Mouse (Mus musculus) liver, postnatal 0 days (tissue): ENCODE data around the gene P2rx6. TPM values are rescaled to one million over a fixed set of nuclear protein-coding genes. Genes with fewer than 3 reads are reported as not detected.

Experiments
- ATAC-seq: fragments of 200-750 bp; cut with Nextera tagmentation; 2 replicates; pipeline ENCODE4 v1.8.0; 2017; ENCODE audit warnings: mild to moderate bottlenecking, moderate library complexity
- DNase-seq: peaks from one replicate; pipeline ENCODE4 v3.0.0-alpha.2; 2016
- H3K27ac ChIP-seq: fragments of 300-500 bp; sonication (generic); 2 replicates; pipeline ENCODE4 v1.5.1; 2014; ENCODE audit warnings: antibody characterized with exemption, moderate library complexity, mild to moderate bottlenecking, low read depth
- H3K27me3 ChIP-seq: fragments of 300-500 bp; sonication (generic); 2 replicates; pipeline ENCODE4 v1.6.1; 2014; ENCODE audit warnings: low read length, control low read depth, mixed read lengths; ENCODE audit not compliant: insufficient read depth
- H3K36me3 ChIP-seq: fragments of 300-500 bp; sonication (generic); replicated peaks from 2 replicates; pipeline ENCODE4 v1.6.1; 2014; ENCODE audit warnings: mild to moderate bottlenecking, control low read depth, low read length, moderate library complexity, mixed read lengths; ENCODE audit not compliant: insufficient read depth
- H3K4me1 ChIP-seq: fragments of 300-500 bp; sonication (generic); 2 replicates; pipeline ENCODE4 v1.6.1; 2014; ENCODE audit warnings: antibody characterized with exemption, mild to moderate bottlenecking, control low read depth; ENCODE audit not compliant: insufficient read depth
- H3K4me2 ChIP-seq: fragments of 300-500 bp; sonication (generic); 2 replicates; pipeline ENCODE4 v1.6.1; 2014; ENCODE audit warnings: low read depth, mild to moderate bottlenecking, low read length, moderate library complexity, mixed read lengths
- H3K4me3 ChIP-seq: fragments of 300-500 bp; sonication (generic); 2 replicates; pipeline ENCODE4 v1.5.1; 2014; ENCODE audit warnings: low read depth, low read length
- H3K9ac ChIP-seq: fragments of 300-500 bp; sonication (generic); replicated peaks from 2 replicates; pipeline ENCODE4 v1.6.1; 2014; ENCODE audit warnings: mild to moderate bottlenecking, moderate library complexity
- H3K9me3 ChIP-seq: fragments of 300-500 bp; sonication (generic); 2 replicates; pipeline ENCODE4 v1.6.1; 2016; ENCODE audit warnings: mild to moderate bottlenecking, control low read depth, low read length, mixed read lengths
- CTCF ChIP-seq: sonication (generic); IDR thresholded peaks from 2 replicates; pipeline ENCODE4 v1.5.1; 2016; ENCODE audit warnings: antibody characterized with exemption, low read depth
- EP300 ChIP-seq: IDR thresholded peaks from 2 replicates; pipeline ENCODE4 v1.6.1; 2016; ENCODE audit warnings: antibody characterized with exemption, low read depth, mild to moderate bottlenecking
- WGBS: fragments of 180-500 bp; shearing (Covaris S2); extraction: QIAGEN DNeasy Blood & Tissue Kit; methylation state at CpG from one replicate; pipeline ENCODE4 v1.1.7; 2014; ENCODE audit not compliant: insufficient replicate concordance; 5-methylcytosine and 5-hydroxymethylcytosine counted together
- polyA plus RNA-seq: library from polyadenylated mRNA; unstranded; fragments of >200 nt; fragmentation: Nextera tagmentation; extraction: Ambion mirVana; gene quantifications from 2 replicates; pipeline ENCODE4 v1.2.1, GENCODE M21; 2015

Gene P2rx6
- polyA plus RNA-seq, 1 experiment from 2014 or later, result 0.18 TPM

- no peak for ATAC-seq
- Histone ChIP-seq H3K4me3 (peak overlapping the region; percentile 60), H3K27ac (peak overlapping the region; percentile 92), H3K9me3 (no peaks in the 10 kb centered on the region), H3K4me2 (peak overlapping the region; percentile 92), H3K4me1 (peaks cover 17% of the 10 kb centered on the region), H3K27me3 (no peaks in the 10 kb centered on the region), H3K36me3 (peaks cover 38% of the 10 kb centered on the region), H3K9ac (peak overlapping the region; percentile 67)
- DNase-seq, result peak; percentile 31
- WGBS, result 13% methylated on average over 17 of the region's 17 CpGs
- TF ChIP-seq CTCF (no peak), EP300 (no peak)
Measured at GRCm38 (mm10) chr16:17529981-17530586, 31.6 kb upstream of the P2rx6 start.

DNA sequence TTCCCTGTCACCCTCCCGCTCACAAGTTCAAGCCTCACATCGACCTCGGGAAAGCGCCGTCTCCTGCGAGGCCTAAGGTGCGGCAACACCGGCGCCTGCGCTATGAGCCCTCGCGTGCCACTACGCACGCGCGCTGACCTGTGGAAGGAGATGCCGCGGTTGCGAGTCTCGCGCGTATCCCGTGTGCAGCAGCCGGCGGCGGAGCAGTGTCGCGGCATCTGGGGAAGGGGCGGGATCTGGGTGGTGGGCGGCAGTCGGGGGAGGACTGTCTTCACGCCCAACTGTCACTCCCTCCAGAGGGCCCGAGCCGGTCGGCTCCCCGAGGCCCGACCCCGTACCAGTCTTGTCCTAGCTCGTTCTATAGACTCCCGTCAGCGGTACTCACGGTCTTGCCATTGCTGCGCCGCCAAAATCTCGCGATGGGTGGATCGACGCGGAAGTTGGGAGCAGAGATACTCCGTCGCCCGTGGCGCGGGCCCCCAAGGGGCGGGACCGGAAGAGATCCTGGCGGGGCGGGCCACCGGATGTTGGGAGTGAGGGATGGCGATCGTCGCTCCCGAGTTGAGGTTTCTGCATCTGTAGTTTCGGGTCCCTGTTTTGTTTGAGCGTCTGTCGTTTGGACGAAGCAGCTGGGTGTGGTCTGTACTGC is 30.9 kb upstream of the P2rx6 start, which contains the start of gene Thap7:
Gene Thap7 (minus strand): TSS at position 497 of the 649 bp plus-strand sequence.
- Histone ChIP-seq H3K27me3 (no peaks in the 10 kb centered on the region), H3K4me2 (peak within 1 kb of the TSS; percentile 92), H3K27ac (peak within 1 kb of the TSS; percentile 92), H3K4me3 (peak within 1 kb of the TSS; percentile 60), H3K36me3 (peaks cover 31% of the 10 kb centered on the region), H3K9me3 (no peaks in the 10 kb centered on the region), H3K4me1 (peaks cover 17% of the 10 kb centered on the region), H3K9ac (peak within 1 kb of the TSS; percentile 67)
- TF ChIP-seq EP300 (peak; percentile 86), CTCF (no peak)
- under 1% methylated on average over 67 of the region's 67 CpGs for WGBS
- ATAC-seq (peak; percentile 92), DNase-seq (peak; percentile 98)

GRCm38 (mm10) chr16:17532271-17532670 is 29.4 kb upstream of the P2rx6 start:
- 51% methylated on average over 4 of the region's 4 CpGs for WGBS
- DNase-seq, result peak; percentile 46
- TF ChIP-seq CTCF, result peak; percentile 63
- no peak for TF ChIP-seq EP300
- Histone ChIP-seq H3K27me3 (no peaks in the 10 kb centered on the region), H3K4me2 (no peak overlapping the region), H3K4me3 (no peak overlapping the region), H3K9me3 (no peaks in the 10 kb centered on the region), H3K27ac (peak overlapping the region; percentile 77), H3K9ac (0 out of 2 replicates have a peak overlapping the region, but pooled peaks have one; percentile 5), H3K36me3 (peaks cover 17% of the 10 kb centered on the region), H3K4me1 (peaks cover 17% of the 10 kb centered on the region)
- ATAC-seq, result no peak

- 63% methylated on average over 14 of the region's 14 CpGs for WGBS
- no peak for TF ChIP-seq CTCF
- no peak; the same call in none of the 2 replicates for TF ChIP-seq EP300
- Histone ChIP-seq H3K4me2 (no peak overlapping the region), H3K9ac (0 out of 2 replicates have a peak overlapping the region, but pooled peaks have one; percentile 5), H3K36me3 (peaks cover 12% of the 10 kb centered on the region), H3K27ac (peak overlapping the region; percentile 77), H3K9me3 (no peaks in the 10 kb centered on the region), H3K4me3 (no peak overlapping the region), H3K4me1 (peaks cover 17% of the 10 kb centered on the region), H3K27me3 (no peaks in the 10 kb centered on the region)
- ATAC-seq, result peak; percentile 63
- no peak for DNase-seq
Measured at GRCm38 (mm10) chr16:17532676-17533329, 28.9 kb upstream of the P2rx6 start.

DNA sequence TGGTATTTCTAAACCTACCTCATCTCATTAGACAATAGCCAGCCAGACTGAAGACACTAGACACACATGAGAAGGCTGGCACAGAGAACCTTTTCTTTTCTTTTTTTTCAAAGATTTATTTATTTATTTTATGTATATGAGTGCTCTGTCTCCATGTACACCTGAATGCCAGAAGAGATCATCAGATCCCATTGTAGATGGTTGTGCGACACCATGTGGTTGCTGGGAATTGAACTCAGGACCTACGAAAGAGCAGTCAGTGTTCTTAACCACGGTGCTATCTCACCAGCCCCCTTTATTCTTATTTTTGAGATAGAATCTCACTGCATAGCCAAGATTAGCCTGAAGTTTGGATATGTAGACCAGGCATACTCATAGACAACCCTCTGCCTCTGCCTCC is 25.1 kb upstream of the P2rx6 start:
- DNase-seq, result no peak
- 80% methylated on average over 3 of the region's 3 CpGs for WGBS
- no peak overlapping the region for H3K4me2 ChIP-seq

DNA sequence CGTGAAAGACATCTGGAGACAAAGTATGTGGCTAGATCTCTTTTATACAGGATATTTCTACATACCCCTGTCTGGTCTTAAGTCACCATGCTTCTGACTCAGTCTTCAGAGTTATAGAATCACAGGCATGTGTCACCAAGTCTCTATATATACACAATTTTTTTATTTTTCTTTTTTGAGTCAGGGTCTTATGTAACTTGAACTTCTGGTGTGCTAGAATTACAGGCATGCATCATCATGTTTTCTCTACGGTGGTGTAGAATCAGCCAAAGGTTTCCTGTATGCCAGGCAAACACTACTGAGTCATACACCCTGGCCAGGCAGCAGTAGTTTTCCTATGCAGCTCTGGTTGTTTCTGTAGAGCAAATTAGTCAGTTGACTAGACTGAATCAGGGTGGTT is 19.1 kb upstream of the P2rx6 start:
- no peak for DNase-seq
- H3K27ac ChIP-seq, result no peak overlapping the region
- H3K9me3 ChIP-seq, result no peaks in the 10 kb centered on the region; the same call in 1 of the 2 replicates
- no peak for TF ChIP-seq EP300
- no peak for TF ChIP-seq CTCF
- ATAC-seq, result no peak
- H3K27me3 ChIP-seq, result no peaks in the 10 kb centered on the region
- no peaks in the 10 kb centered on the region for H3K36me3 ChIP-seq
- WGBS, result 62% methylated on average over 2 of the region's 2 CpGs
- H3K4me3 ChIP-seq, result no peak overlapping the region
- no peak overlapping the region for H3K4me2 ChIP-seq
- H3K4me1 ChIP-seq, result no peaks in the 10 kb centered on the region
- H3K9ac ChIP-seq, result no peak overlapping the region

More for the DNA sequence above, 25.1 kb upstream of the P2rx6 start:
- H3K36me3 ChIP-seq, result no peaks in the 10 kb centered on the region
- TF ChIP-seq EP300, result no peak
- TF ChIP-seq CTCF, result no peak
- H3K4me3 ChIP-seq, result no peak overlapping the region
- ATAC-seq, result no peak
- no peak overlapping the region for H3K27ac ChIP-seq
- H3K9ac ChIP-seq, result no peak overlapping the region
- H3K4me1 ChIP-seq, result peaks cover 6% of the 10 kb centered on the region
- no peaks in the 10 kb centered on the region for H3K9me3 ChIP-seq
- no peaks in the 10 kb centered on the region for H3K27me3 ChIP-seq
